Mouse (Mus musculus) stomach, embryonic 16.5 days (tissue): ENCODE measurements around the gene Rassf7. TPM values are rescaled to one million over a fixed set of nuclear protein-coding genes. Genes with fewer than 3 reads are reported as not detected.

Experiments used
- ATAC-seq: fragments of 200-750 bp; cut with Nextera tagmentation; 2 replicates; pipeline ENCODE4 v1.8.0; 2017; ENCODE audit warnings: moderate number of reproducible peaks, moderate TSS enrichment; ENCODE audit not compliant: insufficient read depth, low FRiP score
- H3K27ac ChIP-seq: fragments of 300-500 bp; sonication (generic); 2 replicates; pipeline ENCODE4 v1.5.1; 2014; ENCODE audit warnings: low read length
- H3K27me3 ChIP-seq: fragments of 300-500 bp; sonication (generic); 2 replicates; pipeline ENCODE4 v1.6.1; 2014; ENCODE audit warnings: low read length, control low read depth, mixed read lengths; ENCODE audit not compliant: control insufficient read depth, insufficient read depth
- H3K36me3 ChIP-seq: fragments of 300-500 bp; sonication (generic); 2 replicates; pipeline ENCODE4 v1.6.1; 2014; ENCODE audit warnings: low read length; ENCODE audit not compliant: control insufficient read depth, insufficient read depth
- H3K4me1 ChIP-seq: fragments of 300-500 bp; sonication (generic); 2 replicates; pipeline ENCODE4 v1.6.1; 2014; ENCODE audit warnings: low read length, control low read depth, mixed read lengths; ENCODE audit not compliant: control insufficient read depth, insufficient read depth
- H3K4me2 ChIP-seq: fragments of 300-500 bp; sonication (generic); 2 replicates; pipeline ENCODE4 v1.6.1; 2014; ENCODE audit warnings: low read depth, low read length, mixed read lengths
- H3K4me3 ChIP-seq: fragments of 300-500 bp; sonication (generic); replicated peaks from 2 replicates; pipeline ENCODE4 v1.5.1; 2014; ENCODE audit warnings: mild to moderate bottlenecking, low read length
- H3K9ac ChIP-seq: fragments of 300-500 bp; sonication (generic); 2 replicates; pipeline ENCODE4 v1.6.1; 2014; ENCODE audit warnings: low read length
- H3K9me3 ChIP-seq: fragments of 300-500 bp; sonication (generic); replicated peaks from 2 replicates; pipeline ENCODE4 v1.6.1; 2016; ENCODE audit warnings: low read length, control low read depth; ENCODE audit not compliant: control insufficient read depth
- WGBS: fragments of 180-500 bp; shearing (Covaris S2); extraction: QIAGEN DNeasy Blood & Tissue Kit; methylation state at CpG from one replicate; pipeline ENCODE4 v1.1.7; 2014; 5-methylcytosine and 5-hydroxymethylcytosine counted together
- polyA plus RNA-seq: library from polyadenylated mRNA; unstranded; fragments of >200 nt; fragmentation: Nextera tagmentation; extraction: Ambion mirVana; gene quantifications from 2 replicates; pipeline ENCODE4 v1.2.1, GENCODE M21; 2015

Rassf7 gene
- polyA plus RNA-seq, 1 experiment from 2014 or later, result 82.3 TPM

DNA sequence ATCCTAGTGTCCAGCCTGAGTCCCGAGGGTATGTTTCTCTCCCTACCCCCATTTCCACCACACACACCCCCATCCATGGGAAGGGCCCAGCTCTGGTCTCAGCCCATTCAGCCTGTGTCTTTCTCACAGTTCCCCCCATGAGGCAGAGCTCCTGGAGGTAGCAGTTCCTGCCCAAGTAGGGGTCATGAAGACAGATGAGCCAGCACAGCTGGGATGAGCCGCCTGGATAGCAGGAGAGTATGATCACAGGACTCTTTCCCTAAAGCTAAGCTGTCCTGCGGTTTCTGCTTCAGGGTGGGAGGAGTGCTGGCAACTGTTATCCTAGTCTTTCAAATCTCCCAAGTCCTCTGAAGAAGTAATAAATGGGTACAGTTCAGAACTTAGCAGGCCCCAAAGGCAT, 2.5 kb downstream of the Rassf7 start:
- H3K4me2 ChIP-seq, result peak overlapping the region; percentile 85
- peaks cover 70% of the 10 kb centered on the region for H3K4me1 ChIP-seq
- ATAC-seq, result no peak
- H3K36me3 ChIP-seq, result no peaks in the 10 kb centered on the region
- no peaks in the 10 kb centered on the region for H3K9me3 ChIP-seq
- H3K27me3 ChIP-seq, result no peaks in the 10 kb centered on the region
- H3K9ac ChIP-seq, result peak overlapping the region; percentile 84; the same call in 1 of the 2 replicates
- H3K4me3 ChIP-seq, result peak overlapping the region; percentile 68
- peak overlapping the region; percentile 96 for H3K27ac ChIP-seq
- WGBS, result 60% methylated on average over 3 of the region's 3 CpGs

DNA sequence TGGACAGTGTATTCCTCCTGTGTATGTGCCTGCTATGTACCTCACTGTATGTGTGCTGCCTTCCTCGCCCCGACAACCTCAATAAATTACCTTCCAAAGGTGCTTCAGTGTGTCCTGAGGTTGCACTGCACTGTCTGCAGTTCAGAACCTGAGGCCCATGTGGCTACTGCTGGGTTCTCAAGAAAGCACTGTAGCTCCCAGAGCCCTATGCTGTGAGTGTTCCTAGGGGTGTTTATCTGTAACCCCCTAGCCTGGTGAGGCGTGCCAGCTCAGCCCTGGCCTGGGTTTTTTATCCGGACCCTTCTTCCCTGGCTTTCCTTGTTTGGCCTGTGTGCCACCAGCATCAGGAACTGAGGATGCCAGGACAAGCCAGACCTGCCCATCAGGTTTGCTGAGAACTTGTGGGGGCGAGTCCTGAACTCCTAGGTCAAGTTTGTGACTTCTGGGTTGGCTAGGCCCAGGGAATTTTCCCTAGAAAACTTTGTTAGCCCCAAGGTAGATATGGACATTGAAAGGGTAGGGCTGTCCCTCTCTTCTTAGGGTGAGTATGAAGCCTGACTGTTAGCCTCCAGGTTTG, 3.0 kb downstream of the Rassf7 start:
- Histone ChIP-seq H3K4me2 (peak overlapping the region; percentile 85), H3K27me3 (no peaks in the 10 kb centered on the region), H3K4me3 (peak overlapping the region; percentile 68; the same call in 1 of the 2 replicates), H3K4me1 (peaks cover 70% of the 10 kb centered on the region), H3K9me3 (no peaks in the 10 kb centered on the region), H3K36me3 (no peaks in the 10 kb centered on the region), H3K27ac (peak overlapping the region; percentile 96), H3K9ac (peak overlapping the region; percentile 84)
- no peak for ATAC-seq
- WGBS, result 76% methylated on average over 5 of the region's 5 CpGs

DNA sequence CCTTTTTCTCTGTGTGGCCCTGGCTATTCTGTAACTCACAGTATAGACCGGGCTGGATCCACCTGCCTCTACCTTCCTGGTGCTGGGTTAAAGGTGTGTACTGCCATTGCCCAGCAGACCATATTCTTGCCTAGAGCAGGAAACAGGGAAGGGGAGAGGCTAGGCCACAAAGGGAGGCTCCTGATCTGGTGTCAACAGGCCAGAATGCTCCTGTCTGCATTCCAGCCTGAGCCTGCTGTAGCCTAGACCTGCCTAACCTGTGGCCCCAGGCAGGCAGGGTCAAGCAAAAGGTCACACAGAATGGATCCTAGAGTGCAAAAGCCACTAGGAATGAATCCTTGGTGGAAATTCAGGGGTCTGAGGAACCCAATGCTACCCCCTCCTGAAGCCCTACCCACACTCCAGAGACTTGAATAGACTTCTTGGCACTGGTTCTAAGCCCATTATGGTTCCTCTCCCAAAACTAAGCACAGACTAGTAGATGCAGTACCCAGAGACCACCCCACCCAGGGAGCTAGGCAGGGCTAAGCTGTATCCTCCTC, 4.0 kb downstream of the Rassf7 start:
- Histone ChIP-seq H3K4me3 (no peak overlapping the region), H3K4me1 (peaks cover 65% of the 10 kb centered on the region), H3K9ac (peak overlapping the region; percentile 80; the same call in 1 of the 2 replicates), H3K36me3 (no peaks in the 10 kb centered on the region), H3K4me2 (peak overlapping the region; percentile 77; the same call in 1 of the 2 replicates), H3K27ac (peak overlapping the region; percentile 96), H3K9me3 (no peaks in the 10 kb centered on the region), H3K27me3 (no peaks in the 10 kb centered on the region)
- WGBS, result 74% methylated on average over 1 of the region's 1 CpGs
- no peak for ATAC-seq

DNA sequence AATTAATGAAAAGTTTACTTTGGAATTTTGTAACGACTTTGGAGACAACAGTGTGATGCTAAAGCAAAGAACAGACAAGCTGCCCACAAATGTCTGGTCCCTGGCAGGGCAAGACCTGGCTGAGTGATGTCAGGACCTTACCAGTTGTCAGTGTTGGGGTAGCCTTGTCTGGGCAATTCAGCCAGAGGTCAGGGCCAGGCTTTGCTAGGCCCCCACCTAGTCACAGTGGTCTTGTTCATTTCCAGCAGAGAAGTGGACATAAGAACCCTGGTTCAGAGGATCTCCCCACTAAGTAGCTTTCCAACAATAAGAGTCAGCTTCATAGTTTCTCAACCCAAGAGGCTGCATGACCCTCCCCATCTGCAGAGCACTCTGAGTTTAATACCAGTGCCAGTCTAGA, 4.7 kb downstream of the Rassf7 start:
- Histone ChIP-seq H3K9ac (peak overlapping the region; percentile 80), H3K4me3 (peak overlapping the region; percentile 64), H3K27me3 (no peaks in the 10 kb centered on the region), H3K36me3 (no peaks in the 10 kb centered on the region), H3K4me2 (peak overlapping the region; percentile 77), H3K4me1 (peaks cover 58% of the 10 kb centered on the region), H3K27ac (peak overlapping the region; percentile 96), H3K9me3 (no peaks in the 10 kb centered on the region)
- WGBS, result 71% methylated on average over 1 of the region's 1 CpGs
- ATAC-seq, result no peak

DNA sequence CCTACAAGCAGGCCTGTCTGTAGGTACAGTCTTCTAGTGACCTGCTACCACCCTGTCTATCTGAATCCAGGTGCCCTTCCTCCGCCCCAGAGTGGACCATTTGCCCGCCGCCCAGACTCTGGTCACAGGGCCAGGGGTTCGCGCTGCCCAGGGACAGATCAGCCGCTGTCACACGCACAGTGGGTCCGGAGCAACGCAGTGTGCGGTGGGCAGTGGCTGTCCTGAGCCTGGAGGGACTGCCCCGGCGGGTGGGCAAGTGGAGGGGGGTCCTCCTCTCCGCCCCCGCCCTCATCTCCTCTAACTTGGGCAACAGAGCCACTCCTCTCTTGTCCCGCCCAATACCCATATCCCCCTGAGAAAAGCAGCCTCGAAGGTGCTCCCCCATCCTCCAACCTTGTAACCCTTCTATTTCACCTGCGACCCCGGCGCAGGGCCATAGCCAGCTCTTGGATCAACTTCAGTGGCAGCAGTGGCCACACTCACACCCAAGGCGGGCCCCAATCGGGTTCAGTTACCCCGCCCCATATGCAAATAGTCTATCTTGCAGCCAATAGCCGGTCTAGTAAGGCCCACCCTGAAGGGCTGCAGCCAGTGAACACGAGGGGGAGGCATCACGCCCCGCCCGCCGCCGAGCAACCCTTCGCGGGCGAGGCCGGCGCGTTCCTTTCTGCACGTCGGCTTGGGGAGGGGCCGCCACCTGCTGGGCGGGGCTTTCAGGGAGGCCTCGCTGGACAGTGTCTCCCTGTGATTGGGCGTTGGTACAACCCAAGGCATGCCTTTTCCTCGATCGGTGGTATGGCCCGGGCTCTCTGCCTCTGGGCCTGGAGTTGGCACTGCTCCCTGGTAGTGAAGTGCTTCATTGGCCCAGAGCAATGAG, 5.8 kb downstream of the Rassf7 start:
- peak overlapping the region; percentile 96 for H3K27ac ChIP-seq
- peak overlapping the region; percentile 77 for H3K4me2 ChIP-seq
- H3K36me3 ChIP-seq, result no peaks in the 10 kb centered on the region
- H3K9me3 ChIP-seq, result no peaks in the 10 kb centered on the region
- no peaks in the 10 kb centered on the region for H3K27me3 ChIP-seq
- H3K4me3 ChIP-seq, result peak overlapping the region; percentile 64
- peak; percentile 97 for ATAC-seq
- peaks cover 54% of the 10 kb centered on the region for H3K4me1 ChIP-seq
- 2% methylated on average over 44 of the region's 44 CpGs for WGBS
- peak overlapping the region; percentile 80 for H3K9ac ChIP-seq

DNA sequence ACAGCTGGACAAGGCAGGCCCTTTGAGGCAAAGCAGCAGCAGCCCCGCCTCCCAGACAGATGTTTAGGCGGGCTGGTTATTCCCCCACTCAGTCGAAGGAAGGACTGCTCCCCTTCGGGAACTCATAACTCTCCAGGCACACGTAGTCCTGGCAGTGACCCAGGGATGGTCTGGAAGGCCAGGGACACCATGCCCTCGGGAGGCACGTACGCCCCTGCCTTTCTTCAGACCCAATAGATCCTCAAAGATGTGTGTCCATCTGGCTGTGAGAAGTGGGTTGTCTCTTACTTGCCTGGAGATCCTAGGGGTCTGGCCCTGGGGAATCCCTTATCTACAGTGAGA, 6.4 kb downstream of the Rassf7 start:
- 6% methylated on average over 8 of the region's 8 CpGs for WGBS
- peak overlapping the region; percentile 77 for H3K4me2 ChIP-seq
- peak overlapping the region; percentile 95 for H3K27ac ChIP-seq
- H3K27me3 ChIP-seq, result no peaks in the 10 kb centered on the region
- H3K4me3 ChIP-seq, result peak overlapping the region; percentile 27
- peak overlapping the region; percentile 66 for H3K9ac ChIP-seq
- H3K9me3 ChIP-seq, result no peaks in the 10 kb centered on the region
- peaks cover 49% of the 10 kb centered on the region for H3K4me1 ChIP-seq
- no peaks in the 10 kb centered on the region for H3K36me3 ChIP-seq
- ATAC-seq, result no peak

DNA sequence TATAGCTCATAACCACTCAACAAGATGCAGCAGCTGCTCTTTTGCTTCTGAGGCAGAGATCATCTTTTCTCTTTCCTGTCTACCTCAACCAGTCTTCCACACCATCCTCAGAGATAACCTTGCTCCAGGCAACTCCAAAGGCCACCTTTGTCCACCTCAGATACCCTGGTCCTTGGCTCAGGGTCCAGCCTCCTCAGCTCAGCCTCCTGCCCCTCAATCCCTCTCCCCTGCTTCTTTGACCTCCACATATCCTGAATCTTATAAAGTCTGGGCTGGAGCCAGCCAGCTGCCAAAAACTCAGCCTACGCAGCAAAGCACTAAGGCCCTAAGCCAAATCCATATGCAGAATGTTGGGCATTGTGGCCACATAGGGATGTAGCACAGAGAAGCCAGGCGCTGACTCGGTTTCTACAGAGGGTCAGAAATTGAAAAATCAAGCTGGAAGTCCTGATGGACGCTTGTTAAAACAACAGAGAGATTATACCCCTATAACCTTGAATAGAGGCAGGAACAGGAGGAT, 7.1 kb downstream of the Rassf7 start:
- Histone ChIP-seq H3K27me3 (no peaks in the 10 kb centered on the region), H3K9me3 (no peaks in the 10 kb centered on the region), H3K4me1 (peaks cover 42% of the 10 kb centered on the region), H3K36me3 (no peaks in the 10 kb centered on the region), H3K4me3 (no peak overlapping the region), H3K9ac (peak overlapping the region; percentile 66), H3K4me2 (0 out of 2 replicates have a peak overlapping the region, but pooled peaks have one; percentile 77), H3K27ac (peak overlapping the region; percentile 95)
- WGBS, result 71% methylated on average over 4 of the region's 4 CpGs
- no peak for ATAC-seq

DNA sequence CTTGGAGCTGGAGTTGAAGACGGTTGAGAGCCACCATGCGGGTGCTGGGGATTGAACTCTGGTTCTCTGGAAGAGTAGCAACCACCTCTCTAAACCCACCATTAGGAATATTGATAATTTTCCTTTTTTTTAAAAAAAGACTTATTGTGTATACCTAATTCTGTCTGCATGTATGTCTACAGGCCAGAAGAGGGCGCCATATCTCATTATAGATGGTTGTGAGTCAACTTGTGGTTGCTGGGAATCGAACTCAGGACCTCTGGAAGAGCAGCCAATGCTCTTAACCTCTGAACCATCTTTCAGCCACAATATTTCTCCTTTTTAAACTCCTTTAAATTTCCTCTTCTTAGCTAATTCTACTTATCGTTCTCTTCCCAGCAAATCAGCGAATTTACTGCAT, 10.9 kb downstream of the Rassf7 start:
- no peak for ATAC-seq
- Histone ChIP-seq H3K27me3 (no peaks in the 10 kb centered on the region), H3K9ac (no peak overlapping the region), H3K36me3 (peaks cover 3% of the 10 kb centered on the region; the same call in 1 of the 2 replicates), H3K9me3 (no peaks in the 10 kb centered on the region), H3K27ac (no peak overlapping the region), H3K4me1 (peaks cover 28% of the 10 kb centered on the region), H3K4me2 (no peak overlapping the region), H3K4me3 (no peak overlapping the region)
- 79% methylated on average over 6 of the region's 6 CpGs for WGBS

DNA sequence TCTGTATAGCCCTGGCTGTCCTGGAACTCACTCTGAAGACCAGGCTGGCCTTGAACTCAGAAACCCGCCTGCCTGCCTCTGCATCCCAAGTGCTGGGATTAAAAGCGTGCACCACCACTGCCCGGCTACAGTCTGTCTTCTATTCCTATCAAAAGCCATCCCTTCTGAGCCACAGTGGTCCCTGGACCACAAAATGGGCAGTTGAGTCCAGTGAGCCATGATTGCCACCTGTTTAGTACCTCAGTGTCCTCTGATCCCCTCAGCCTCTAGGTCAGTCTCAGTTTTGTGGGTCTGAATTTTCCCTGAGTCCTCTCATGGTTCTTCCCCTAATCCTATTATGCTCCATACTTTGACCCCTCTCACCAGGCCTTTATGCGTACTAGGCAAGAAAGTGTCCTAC, 12.1 kb downstream of the Rassf7 start:
- no peak overlapping the region for H3K27ac ChIP-seq
- H3K9me3 ChIP-seq, result no peaks in the 10 kb centered on the region
- H3K36me3 ChIP-seq, result peaks cover 16% of the 10 kb centered on the region; the same call in 1 of the 2 replicates
- no peak overlapping the region for H3K4me3 ChIP-seq
- no peaks in the 10 kb centered on the region for H3K27me3 ChIP-seq
- 77% methylated on average over 4 of the region's 4 CpGs for WGBS
- H3K4me2 ChIP-seq, result 0 out of 2 replicates have a peak overlapping the region, but pooled peaks have one; percentile 22
- ATAC-seq, result no peak
- peak overlapping the region; percentile 97; the same call in 1 of the 2 replicates for H3K9ac ChIP-seq
- H3K4me1 ChIP-seq, result peaks cover 20% of the 10 kb centered on the region
